Mouse (Mus musculus): ENCODE results near the gene Zzef1. TPM values are rescaled to one million over a fixed set of nuclear protein-coding genes. Genes with fewer than 3 reads are reported as not detected.

Gene Zzef1
- total RNA-seq, 2 experiments from 2014 or later: 10.2 to 12.9 TPM

DNA sequence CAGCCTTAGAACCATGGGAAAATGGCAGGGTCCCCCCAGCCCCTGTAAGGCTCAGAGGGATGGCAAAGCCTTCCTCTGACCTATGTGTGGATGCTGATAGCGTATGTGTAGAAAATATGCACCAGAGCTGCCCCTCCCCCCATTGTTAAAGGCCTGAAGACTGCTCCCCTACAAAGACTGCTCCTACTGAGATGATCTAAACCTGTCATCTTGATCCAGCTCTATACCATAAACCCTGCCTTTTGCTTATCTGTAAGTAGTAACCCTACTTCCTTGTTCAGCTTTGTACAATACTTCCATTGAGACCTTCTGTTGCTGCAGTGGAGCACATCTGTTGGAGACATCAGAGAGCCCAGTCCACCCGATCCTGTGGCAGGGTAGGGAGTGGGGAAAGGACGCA lies 9.2 kb downstream of the Zzef1 start:
- no peak for DNase-seq (ENCODE audit: low spot score)

DNA sequence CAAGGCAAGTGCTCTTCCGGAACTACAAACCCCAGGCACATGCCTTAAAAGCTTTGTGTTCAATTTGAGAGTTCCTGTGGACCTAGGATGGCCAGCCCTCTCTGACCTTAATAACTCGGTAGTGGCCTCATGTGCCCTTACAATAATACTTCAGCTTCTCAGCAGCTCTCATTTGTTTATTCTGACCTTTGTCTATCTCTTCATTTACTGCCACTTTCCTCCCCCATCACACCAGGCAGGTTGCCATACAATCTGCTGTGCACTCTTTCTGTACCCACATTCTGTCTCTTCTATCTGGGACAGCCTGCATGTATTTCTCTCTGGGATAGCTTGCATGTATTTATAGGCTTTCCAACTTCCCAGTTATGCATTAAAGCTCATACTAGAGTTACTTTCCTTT lies 10.5 kb downstream of the Zzef1 start:
- no peak for DNase-seq (ENCODE audit: low spot score)

DNA sequence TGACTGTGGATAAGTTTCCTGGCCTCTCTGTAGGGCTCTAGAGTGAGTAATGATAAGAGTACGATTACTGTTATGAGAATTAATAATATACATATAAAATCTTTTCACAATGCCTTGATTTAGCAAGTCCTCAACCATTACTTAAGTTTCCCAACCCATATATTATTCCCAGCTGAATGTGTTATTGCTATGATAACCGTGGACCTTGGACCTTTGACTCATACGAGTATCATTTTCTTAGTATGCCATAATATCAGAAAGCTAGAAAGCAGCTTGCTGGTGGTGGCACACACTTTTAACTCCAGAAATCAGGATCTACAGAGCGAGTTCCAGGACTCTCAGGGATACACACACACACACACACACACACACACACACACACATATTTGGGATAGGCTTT lies 12.0 kb downstream of the Zzef1 start:
- DNase-seq (ENCODE audit: low spot score): no peak

DNA sequence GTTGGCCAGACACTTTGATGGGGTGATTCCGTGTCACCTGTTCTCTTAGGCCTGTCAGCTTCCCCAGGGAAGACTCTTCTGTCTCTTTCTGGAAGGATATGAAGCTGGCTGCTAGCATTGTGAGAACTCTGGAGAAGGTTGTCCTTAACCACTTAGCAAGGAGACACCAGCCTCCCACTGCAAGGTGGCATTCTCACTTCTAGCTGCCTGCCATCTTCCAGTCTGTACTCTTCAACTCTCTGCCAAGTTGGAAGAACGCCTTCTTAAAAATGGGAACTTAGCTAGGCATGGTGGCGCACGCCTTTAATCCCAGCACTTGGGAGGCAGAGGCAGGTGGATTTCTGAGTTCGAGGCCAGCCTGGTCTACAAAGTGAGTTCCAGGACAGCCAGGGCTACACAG lies 17.7 kb downstream of the Zzef1 start:
- DNase-seq (ENCODE audit: low spot score): no peak

DNA sequence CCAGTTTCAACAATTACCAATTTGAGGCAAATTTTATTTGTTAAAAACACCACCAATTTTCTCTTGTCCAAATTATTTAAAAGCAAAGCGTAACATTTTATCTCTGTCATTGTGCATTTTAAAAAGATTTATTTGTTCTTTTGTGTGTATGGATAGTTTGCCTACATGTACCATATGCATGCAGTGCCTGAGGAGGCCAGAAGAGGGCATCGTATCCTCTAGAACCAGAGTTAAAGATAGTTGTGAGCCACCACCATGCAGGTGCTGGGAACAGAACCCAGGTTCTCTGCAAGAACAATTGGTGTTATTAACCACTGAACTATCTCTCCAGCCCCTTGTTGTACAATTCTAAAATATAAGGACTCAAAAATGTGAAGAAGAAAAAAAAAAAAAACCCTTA lies 18.2 kb downstream of the Zzef1 start:
- DNase-seq (ENCODE audit: low spot score): no peak

DNA sequence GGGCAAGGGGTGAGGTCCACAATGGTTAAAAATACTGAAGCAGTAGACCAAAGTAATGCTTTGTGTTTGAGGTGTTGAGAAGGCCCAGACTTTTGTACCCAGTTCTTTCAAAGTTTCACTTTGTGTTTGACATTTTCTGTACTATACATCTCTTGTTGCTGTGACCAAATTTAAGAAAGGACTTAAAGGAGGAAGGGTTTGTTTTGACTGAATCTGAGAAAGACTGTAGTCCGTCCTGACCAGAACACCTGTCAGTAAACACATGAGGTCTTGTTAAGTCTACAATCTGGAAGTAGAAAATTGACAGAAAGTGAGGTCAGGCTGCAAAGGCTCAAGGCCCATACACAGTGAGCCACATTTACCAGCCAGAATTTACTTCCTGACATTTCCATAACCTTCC lies 20.8 kb downstream of the Zzef1 start:
- DNase-seq (ENCODE audit: low spot score): no peak

DNA sequence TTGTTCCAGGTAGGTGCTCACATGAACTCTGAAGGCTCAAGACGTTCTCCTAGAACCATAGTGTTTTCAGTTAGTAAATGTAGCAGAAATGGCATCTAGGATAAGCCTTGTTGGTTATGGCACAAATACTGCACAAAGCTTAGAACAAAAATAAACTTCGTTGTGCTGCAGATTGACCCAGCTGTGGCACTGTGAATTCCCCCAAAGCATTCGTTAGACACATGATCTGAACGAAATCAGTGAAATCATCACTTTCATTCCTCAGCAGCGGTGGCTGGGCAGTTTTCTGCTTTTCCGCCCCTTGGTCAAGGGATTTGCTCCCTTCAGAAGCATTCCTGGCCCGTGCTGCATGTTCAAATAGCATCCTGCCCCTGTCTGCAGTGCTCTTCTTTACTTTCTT lies 22.0 kb downstream of the Zzef1 start:
- no peak for DNase-seq (ENCODE audit: low spot score)

DNA sequence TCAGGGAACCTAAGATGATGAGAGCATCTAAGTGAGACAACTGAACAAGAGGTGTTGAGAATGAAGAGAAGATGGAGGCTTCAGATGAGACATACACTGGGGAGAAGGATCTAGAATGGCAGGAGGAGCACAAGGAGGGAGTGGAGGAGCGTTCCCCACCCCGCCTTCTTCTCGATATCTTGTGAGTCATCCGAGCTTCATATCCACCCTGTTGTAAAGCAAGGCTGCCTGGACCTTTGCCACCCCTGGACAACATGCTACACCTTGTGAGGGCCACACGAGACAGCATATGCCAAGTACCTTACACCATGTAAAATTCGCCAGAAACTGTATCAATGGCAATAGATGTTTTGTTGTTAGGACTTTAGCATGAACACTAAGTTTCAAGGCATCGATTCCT lies 25.0 kb downstream of the Zzef1 start:
- DNase-seq (ENCODE audit: low spot score): no peak

DNA sequence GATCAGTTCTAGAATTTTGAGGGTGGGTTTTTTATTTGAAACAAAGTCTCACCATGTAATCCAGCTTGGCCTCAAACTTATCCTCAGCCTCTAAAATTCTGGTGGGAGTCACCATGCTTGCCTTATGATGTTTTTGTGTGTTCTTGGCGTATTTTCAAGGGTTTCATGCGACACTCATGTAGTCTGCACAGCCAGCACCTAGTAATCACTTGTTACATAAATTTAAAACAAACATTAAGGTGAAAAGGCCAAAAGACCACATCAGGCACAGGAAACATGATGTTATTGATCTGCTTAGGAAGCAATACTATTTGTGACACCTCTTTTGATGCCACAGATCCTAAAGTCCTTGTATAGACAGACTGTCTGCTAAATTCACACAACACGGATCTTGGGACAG lies 33.8 kb downstream of the Zzef1 start:
- DNase-seq (ENCODE audit: low spot score): no peak

DNA sequence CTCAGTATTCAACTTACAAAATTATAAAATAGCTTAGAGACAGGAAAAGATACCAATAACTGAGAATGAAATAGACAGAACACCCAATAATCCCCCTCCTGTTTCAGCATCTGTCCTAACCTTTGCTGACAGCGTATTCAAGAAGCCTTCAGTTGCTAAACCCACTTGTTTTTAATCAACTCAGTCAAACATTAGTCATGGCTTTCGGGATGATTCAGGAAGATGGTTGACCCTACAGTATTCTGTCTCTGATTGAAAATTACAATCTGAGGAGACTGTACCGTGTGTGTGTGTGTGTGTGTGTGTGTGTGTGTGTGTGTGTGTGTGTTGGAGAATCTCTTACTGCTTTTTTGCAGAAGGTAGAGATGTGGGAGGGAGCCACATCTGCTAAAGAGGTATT lies 46.7 kb downstream of the Zzef1 start:
- no peak for DNase-seq (ENCODE audit: low spot score)

DNA sequence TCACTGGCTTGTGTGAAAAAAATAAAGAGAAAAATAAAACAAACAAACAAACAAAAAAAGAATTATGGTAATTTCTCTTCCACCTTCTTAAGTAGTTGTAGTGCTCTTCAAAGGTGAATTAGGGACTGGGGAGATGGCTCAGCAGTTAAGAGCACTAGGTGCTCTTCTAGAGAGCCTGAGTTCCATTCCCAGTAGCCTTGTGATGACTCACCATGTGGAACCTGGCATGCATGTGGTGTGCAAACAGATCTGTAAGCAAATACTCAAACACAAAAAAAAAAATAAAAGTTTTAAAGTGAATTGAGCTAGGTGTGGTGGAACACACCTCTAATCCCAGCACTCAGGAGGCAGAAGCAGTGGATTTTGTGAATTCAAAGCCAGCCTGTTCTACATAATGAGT lies 47.5 kb downstream of the Zzef1 start:
- DNase-seq (ENCODE audit: low spot score): no peak

DNA sequence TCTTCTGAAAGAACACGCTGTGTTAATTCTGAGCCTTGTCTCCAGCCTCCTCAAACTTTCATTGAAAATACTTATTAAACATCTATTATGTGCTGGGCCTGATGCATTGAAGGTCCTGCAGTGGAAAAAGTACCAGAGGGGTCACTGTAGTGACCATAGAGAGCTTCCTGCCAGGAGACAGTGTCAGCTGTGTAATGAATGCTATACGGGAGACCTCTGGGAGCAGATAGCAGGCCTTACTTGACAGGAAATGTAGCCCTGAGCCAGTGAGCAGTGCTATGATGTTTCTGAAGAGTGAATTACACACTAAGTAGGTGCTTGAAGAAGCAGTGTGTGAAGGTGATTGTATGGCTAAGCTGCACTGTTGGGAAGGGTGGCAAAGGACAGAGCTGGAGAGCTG lies 49.5 kb downstream of the Zzef1 start:
- no peak for DNase-seq (ENCODE audit: low spot score)

DNA sequence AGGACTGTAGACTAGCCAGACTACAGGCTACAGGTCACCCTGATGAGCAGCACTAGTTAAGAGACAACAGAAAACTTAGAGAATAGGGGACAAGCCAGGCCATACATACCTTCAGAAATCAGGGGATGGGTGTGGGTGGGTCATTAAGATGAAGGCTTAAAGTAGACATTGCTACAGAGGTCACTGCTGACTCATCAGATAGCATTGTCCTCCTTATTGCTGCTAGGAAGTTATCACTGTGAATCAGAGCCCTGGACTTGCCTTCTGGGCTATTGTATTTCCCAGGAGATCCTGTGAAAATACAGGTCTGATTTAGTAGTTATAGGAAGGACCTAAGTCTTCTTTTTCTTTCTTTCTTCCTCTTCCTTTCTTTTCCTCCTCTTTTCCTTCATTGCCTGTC lies 50.7 kb downstream of the Zzef1 start:
- no peak for DNase-seq (ENCODE audit: low spot score)

DNA sequence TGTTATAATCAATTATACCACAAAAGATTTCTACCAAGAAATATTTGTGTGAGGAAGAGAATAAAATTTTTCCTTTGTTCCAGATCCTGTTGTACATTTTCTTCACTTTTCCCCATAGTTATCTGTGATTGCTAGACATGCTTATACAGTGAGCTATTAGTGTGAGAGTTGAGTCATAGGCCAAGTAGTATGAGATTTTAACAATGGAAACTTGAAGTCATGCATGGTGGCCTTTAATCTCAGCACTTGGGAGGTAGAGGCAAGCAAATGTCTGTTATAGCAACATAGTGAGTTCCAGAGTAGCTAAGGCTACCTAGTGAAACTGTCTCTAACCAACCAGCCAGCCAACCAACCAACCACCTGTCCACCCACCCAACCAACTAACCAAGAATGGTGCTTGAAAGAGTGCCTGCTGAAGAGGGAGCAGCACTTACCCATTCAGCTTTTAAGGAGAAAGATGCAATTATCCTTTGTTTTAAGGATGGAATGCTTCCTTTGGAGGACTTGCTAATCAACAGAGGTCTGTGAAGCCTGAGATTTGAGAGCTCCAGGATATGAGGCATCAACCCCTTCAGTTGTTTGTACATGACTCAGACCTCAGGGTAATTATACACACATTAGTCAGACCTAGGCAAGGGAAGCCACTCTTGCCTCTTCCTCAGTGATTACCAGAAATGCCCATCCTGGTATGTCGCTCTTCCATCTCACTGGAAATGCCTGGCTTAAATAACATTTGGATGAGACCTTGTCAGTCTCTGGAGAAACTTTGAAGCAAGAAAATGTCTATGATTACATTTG lies 52.0 kb downstream of the Zzef1 start:
- DNase-seq (ENCODE audit: low spot score): no peak

DNA sequence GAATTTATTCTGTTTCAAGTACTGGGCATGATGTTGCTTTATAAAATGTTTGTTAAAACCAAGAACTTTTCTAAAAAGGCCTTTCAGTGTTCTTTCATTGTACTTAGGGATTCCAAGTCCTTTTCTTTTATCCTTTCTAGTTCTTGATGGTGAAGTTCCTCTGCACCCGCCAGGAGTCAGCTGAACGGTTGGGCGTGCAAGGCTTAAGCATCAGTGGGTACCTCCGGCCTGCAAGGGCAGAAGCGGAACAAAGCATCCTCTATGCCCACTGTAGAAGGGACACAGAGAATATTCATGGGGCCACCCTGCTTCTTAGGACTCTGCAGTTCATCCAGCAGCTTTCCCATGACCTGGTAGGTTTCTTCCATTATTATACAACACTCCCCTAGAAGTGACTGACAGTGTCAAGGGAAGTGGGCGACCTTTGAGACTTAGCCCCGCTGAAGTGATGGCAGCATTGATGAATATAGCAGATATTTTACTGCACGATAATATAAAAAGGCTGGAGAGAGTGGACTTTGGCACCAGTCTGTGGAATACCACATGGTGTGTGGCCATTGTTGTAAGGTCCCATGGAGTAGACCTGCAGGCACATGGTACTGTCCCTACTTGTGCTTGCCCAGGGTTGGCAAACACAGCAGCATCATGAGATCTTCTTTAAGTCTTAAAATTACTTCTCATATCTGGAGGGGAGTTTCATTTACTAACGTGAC lies 54.5 kb downstream of the Zzef1 start:
- DNase-seq (ENCODE audit: low spot score): no peak

DNA sequence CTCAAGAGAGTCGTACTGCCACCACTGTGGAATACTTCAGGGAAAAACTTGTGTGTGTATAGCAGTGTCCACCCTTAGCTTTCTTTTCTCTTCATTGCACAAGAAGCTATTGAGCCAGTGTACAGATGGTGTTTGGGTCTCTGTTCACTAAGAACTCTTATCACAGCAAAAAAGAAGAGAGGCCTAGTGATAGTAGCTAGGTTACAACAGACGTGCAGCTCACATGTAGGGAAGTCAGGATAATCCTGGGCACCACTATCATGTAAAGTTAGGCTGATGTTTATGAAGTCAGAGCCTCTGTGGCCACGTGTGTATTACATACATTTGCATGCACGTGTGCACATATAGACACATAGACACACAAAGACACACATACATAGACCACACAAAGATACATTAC lies 55.2 kb downstream of the Zzef1 start:
- DNase-seq (ENCODE audit: low spot score): no peak

DNA sequence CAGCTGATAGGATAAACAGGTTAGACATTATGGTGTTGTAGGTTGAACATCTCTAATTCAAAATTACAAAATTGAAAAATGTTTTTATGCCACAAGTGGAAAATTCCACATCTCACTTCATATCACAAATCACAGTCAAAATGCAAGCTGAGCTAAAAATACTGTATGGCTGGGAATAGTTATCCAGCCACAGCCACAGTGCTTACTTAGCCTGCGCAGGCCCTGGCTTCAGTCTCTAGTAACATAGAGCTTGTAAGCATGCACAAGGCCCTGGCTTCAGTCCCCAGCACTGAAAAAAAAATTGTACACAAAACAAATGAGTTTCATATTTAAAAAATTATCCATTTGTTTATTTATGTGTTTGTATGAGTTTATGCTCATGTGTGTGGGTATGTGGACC lies 56.1 kb downstream of the Zzef1 start:
- DNase-seq (ENCODE audit: low spot score): no peak

DNA sequence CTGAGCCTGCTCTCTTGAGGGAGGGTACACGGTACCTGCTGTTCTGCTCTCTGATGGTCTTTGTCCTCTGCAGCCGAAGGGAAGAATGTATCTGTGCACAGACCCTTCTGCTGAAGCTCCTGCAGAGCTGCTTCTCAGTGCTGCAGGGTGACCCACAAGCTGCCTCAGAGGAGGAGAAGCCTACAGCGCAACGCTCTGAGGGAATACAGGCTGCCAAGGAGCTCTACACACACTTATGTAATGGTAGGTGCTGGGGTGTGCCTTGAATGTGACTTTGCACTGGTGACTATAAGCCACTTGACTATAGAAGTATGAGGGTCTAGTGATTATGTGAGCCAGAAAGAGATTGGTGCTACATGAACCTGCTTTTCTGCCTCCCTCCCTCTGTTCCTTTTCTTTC lies 57.1 kb downstream of the Zzef1 start:
- DNase-seq (ENCODE audit: low spot score): no peak

DNA sequence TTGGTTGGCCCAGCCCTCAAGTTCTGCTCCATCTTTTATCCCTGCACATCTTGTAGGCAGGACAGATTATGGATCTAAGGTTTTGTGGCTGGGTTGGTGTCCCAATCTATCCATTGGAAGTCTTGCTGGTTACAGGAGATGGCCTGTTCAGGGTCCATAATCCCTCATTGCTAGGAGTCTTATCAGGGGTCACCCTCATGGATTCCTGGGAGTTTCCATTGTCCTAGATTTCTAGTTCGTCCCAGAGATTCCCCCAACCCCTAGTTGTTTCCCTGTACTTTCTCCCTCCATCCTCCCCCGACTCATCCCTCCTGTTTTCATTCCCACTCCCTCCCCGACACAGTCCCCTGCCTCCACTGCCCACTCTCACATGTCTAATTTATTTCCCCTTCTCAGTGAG lies 58.2 kb downstream of the Zzef1 start:
- no peak for DNase-seq (ENCODE audit: low spot score)

DNA sequence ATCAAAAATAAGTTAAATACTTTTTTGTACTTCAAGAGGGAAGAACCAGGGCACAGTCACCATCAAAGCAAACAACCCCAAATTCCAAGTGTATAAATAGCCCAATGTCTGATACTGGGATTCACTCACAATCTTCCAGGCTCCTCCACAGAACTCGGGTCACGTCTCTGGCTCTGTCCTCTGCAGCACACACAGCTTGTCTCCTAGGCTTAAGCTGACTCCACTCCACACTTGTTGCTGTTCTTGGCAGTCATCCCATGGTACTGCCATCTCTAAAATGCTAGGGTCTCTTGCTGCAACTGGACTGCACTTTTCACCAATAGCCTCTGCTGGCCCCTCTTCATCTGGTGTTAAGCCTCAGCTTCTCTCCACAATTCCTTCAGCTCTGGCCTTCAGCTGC lies 60.7 kb downstream of the Zzef1 start:
- DNase-seq (ENCODE audit: low spot score): no peak

DNA sequence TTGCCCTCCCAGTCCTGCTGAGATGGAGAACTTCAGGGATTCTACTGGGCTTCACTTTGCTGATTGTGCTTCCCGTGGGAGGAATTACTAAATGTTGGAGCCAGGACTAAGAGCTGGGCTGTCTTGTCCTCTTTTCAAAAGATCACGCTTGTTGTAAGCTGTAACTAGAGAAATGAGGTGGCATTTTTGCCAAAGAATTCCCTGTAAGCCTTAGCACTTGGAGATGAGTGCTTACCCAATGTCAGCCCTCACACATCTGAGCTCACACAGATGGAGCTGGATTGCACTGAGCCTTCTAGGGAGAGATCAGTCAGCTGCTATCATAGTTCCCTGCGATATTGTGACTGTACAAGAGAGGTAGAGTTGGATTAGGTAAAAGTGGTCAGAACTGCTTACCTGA lies 65.2 kb downstream of the Zzef1 start:
- no peak for DNase-seq (ENCODE audit: low spot score)

DNA sequence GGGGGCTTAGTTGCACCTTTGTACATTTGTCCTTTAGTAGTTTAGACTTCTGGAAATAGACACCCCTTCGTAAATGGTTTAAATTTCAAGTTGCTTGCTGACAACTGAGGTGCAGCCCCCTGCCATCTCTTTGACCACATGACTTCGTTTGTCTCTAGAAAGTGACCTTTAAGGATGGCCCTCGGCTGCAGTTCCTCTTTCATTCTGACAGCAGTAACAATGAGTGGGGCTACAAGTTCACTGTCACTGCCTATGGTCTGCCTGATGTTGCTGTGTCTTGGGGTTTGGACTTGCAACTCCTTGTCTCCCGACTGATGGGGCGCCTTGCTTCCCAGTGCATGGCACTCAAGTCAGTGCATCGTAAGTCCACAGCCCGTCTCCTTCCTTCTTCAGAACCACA lies 70.4 kb downstream of the Zzef1 start:
- no peak for DNase-seq (ENCODE audit: low spot score)

DNA sequence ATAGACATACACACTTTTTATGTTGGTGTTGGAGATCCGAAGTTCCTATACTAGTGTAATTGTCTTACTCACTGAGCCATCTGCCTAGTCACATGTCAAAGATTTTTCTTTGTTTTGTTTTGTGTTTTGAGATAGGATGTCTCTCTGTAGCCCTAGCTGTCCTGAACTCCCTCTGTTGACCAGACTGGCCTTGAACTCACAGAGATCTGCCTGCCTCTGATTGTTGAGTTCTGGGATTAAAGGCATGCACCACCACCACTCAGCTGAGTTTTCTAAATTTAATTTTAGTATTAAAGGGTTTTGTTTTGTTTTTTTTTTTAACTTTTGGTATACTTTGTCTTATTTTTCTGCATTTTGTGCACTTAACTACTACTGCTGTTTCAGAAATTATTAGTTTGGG lies 76.0 kb downstream of the Zzef1 start:
- no peak for DNase-seq (ENCODE audit: low spot score)

Measured in gastrocnemius, adult 18-20 months (tissue).